Comparison of ENCODE assay signal across 29 mouse cellular contexts in genomic region chr13:41532625-41533024, GRCm38 (mm10). TPM values are rescaled to one million over a fixed set of nuclear protein-coding genes. Genes with fewer than 3 reads are reported as not detected.
DNase-seq lines count a peak whose midpoint lies in the region.
"Had no signal": no experiment of that assay in that cellular context is flagged by ENCODE, and none has a peak within 500 bp of the region (broad histone marks: within the 10 kb centered on the region; RNA-seq: fewer than 3 reads in every experiment).

No protein-coding gene starts in this region.

- peaks cover 3% of the 10 kb centered on the region; the same call in 1 of the 2 replicates for H3K4me1 ChIP-seq in heart, embryonic 10.5 days
- H3K4me1 ChIP-seq: embryonic facial prominence, embryonic 12.5 days; forebrain, embryonic 12.5 days; heart, embryonic 15.5 days; hindbrain, embryonic 10.5 days; hindbrain, embryonic 13.5 days; intestine, embryonic 15.5 days had no signal

- H3K9me3 ChIP-seq in heart, embryonic 10.5 days: no peaks in the 10 kb centered on the region
- H3K9me3 ChIP-seq: embryonic facial prominence, embryonic 12.5 days; embryonic facial prominence, embryonic 15.5 days; forebrain, embryonic 12.5 days; heart, embryonic 12.5 days; heart, embryonic 15.5 days; hindbrain, embryonic 10.5 days; hindbrain, embryonic 13.5 days; intestine, embryonic 15.5 days had no signal

- peak; percentile 52 for DNase-seq in heart, embryonic 10.5 days (ENCODE audit: low spot score)
- no peak for DNase-seq in heart, adult 8-10 months (ENCODE audit: low spot score)
- peak; percentile 61 for DNase-seq in 3134 (ENCODE audit: extremely low read depth, insufficient read length, low spot score)
- DNase-seq in 416B (ENCODE audit: low read depth): peak; percentile 32
- peak; percentile 24 for DNase-seq in brain, adult 2 months (ENCODE audit: low read depth, low spot score)
- DNase-seq in spleen, postnatal 10 days (ENCODE audit: low spot score in 2 of 2): no peak
- DNase-seq in gastrocnemius, adult 18-20 months (ENCODE audit: low spot score): no peak
- no peak for DNase-seq in lung, postnatal 25 days (ENCODE audit: low spot score)
- DNase-seq: adrenal gland, adult 8-10 months; adrenal gland, postnatal 25 days; B cell, adult 2 months; cerebellum, adult 18-20 months; cerebellum, adult 9-10 months; cerebellum, postnatal 14 days; gastrocnemius, postnatal 10 days; gastrocnemius, postnatal 36 days; heart, adult 2 months; heart, postnatal 10 days; heart, postnatal 36 days; kidney, adult 11 months had no signal

- no peak overlapping the region for H3K27ac ChIP-seq in heart, embryonic 10.5 days
- H3K27ac ChIP-seq: embryonic facial prominence, embryonic 12.5 days; embryonic facial prominence, embryonic 15.5 days; forebrain, embryonic 12.5 days; heart, adult 2 months; heart, embryonic 15.5 days; hindbrain, embryonic 10.5 days; hindbrain, embryonic 13.5 days; intestine, embryonic 15.5 days had no signal

- WGBS in heart, embryonic 10.5 days: 74% methylated on average over 5 of the region's 5 CpGs

- no peaks in the 10 kb centered on the region for H3K27me3 ChIP-seq in heart, embryonic 10.5 days (ENCODE audit: insufficient read depth, poor library complexity, severe bottlenecking)
- H3K27me3 ChIP-seq: embryonic facial prominence, embryonic 12.5 days; embryonic facial prominence, embryonic 15.5 days; forebrain, embryonic 12.5 days; heart, embryonic 12.5 days; heart, embryonic 15.5 days; hindbrain, embryonic 13.5 days; intestine, embryonic 15.5 days had no signal

- no peak overlapping the region for H3K4me3 ChIP-seq in heart, embryonic 10.5 days
- H3K4me3 ChIP-seq: embryonic facial prominence, embryonic 12.5 days; embryonic facial prominence, embryonic 15.5 days; erythroblast, embryonic 14.5 days; forebrain, embryonic 12.5 days; heart, adult 2 months; heart, embryonic 12.5 days; heart, embryonic 15.5 days; hindbrain, embryonic 10.5 days; hindbrain, embryonic 13.5 days; intestine, embryonic 15.5 days had no signal

- H3K36me3 ChIP-seq in heart, embryonic 10.5 days: no peaks in the 10 kb centered on the region
- H3K36me3 ChIP-seq: embryonic facial prominence, embryonic 12.5 days; embryonic facial prominence, embryonic 15.5 days; forebrain, embryonic 12.5 days; heart, embryonic 12.5 days; heart, embryonic 15.5 days; hindbrain, embryonic 10.5 days; hindbrain, embryonic 13.5 days; intestine, embryonic 15.5 days had no signal

RNA-seq across cellular contexts. Expression of gene Nedd9, which starts 45.5 kb away (rescaled TPM):
- 14.7 and 15.8 TPM in 2 replicates for polyA plus RNA-seq in heart, embryonic 10.5 days (2016; fragmentation: Nextera tagmentation; extraction: Ambion mirVana)
- 10 to 100 TPM; 12.4 to 24.6 (median 17.0) TPM for total RNA-seq in heart, adult 8-10 months (2022)
- total RNA-seq in gastrocnemius, adult 18-20 months (2021): 10 to 100 TPM in 1 of 2 experiments, 1 to 10 TPM in 1; 4.5 to 11.9 TPM
- polyA plus RNA-seq: erythroblast, embryonic 14.5 days had no signal

Comparison
In these comparisons a context has a peak if more than half of its experiments do, and no peak if none do; other contexts are left out.
1. DNase-seq: peak in heart, embryonic 10.5 days (single experiment), 3134 (single experiment), 416B (single experiment) and brain, adult 2 months (single experiment); none in heart, adult 8-10 months (single experiment), spleen, postnatal 10 days (0 of 2), gastrocnemius, adult 18-20 months (single experiment) and lung, postnatal 25 days (single experiment).